Mouse (Mus musculus) thymus, adult 18-20 months (tissue): ENCODE data around the gene Ccdc141.

Experiments used
- DNase-seq, 2 experiments: peaks; one replicate each; pipeline ENCODE4 v3.0.0; 2022; ENCODE audit warnings: mixed read lengths in 2 of 2

The Ccdc141 gene

GRCm38 (mm10) chr2:77170633-77171105 is at the start of gene Ccdc141:
Ccdc141 (minus strand) TSS chr2:77170636.
- DNase-seq, result no peak

GRCm38 (mm10) chr2:77212885-77213284 is 42.4 kb upstream of the Ccdc141 start:
- no peak for DNase-seq

GRCm38 (mm10) chr2:77206951-77207350 is 36.5 kb upstream of the Ccdc141 start:
- DNase-seq, result no peak

- DNase-seq, result no peak
Observed at GRCm38 (mm10) chr2:77203916-77204315, 33.5 kb upstream of the Ccdc141 start.

- no peak for DNase-seq
Observed at GRCm38 (mm10) chr2:77201900-77202299, 31.5 kb upstream of the Ccdc141 start.

- no peak for DNase-seq
Observed at GRCm38 (mm10) chr2:77200958-77201614, 30.6 kb upstream of the Ccdc141 start.

- DNase-seq, result no peak
Observed at GRCm38 (mm10) chr2:77200379-77200778, 29.9 kb upstream of the Ccdc141 start.

- no peak for DNase-seq
Observed at GRCm38 (mm10) chr2:77198246-77198645, 27.8 kb upstream of the Ccdc141 start.

GRCm38 (mm10) chr2:77196819-77197218 is 26.4 kb upstream of the Ccdc141 start:
- DNase-seq, result no peak

GRCm38 (mm10) chr2:77195056-77195455 is 24.6 kb upstream of the Ccdc141 start:
- no peak for DNase-seq

- DNase-seq, result no peak
Observed at GRCm38 (mm10) chr2:77191811-77192210, 21.4 kb upstream of the Ccdc141 start.

- no peak for DNase-seq
Observed at GRCm38 (mm10) chr2:77190891-77191290, 20.5 kb upstream of the Ccdc141 start.

- no peak for DNase-seq
Observed at GRCm38 (mm10) chr2:77190301-77190700, 19.9 kb upstream of the Ccdc141 start.

GRCm38 (mm10) chr2:77189671-77190070 is 19.2 kb upstream of the Ccdc141 start:
- no peak for DNase-seq

- DNase-seq, result peak; percentile 34 to 42
Observed at GRCm38 (mm10) chr2:77187501-77187900, 17.1 kb upstream of the Ccdc141 start.

- DNase-seq, result no peak
Observed at GRCm38 (mm10) chr2:77186912-77187311, 16.5 kb upstream of the Ccdc141 start.

- no peak for DNase-seq
Observed at GRCm38 (mm10) chr2:77184049-77184571, 13.7 kb upstream of the Ccdc141 start.

- DNase-seq, result no peak
Observed at GRCm38 (mm10) chr2:77183646-77184045, 13.2 kb upstream of the Ccdc141 start.

- no peak for DNase-seq
Observed at GRCm38 (mm10) chr2:77182996-77183380, 12.6 kb upstream of the Ccdc141 start.

GRCm38 (mm10) chr2:77182271-77182995 is 12.0 kb upstream of the Ccdc141 start:
- DNase-seq, result no peak

GRCm38 (mm10) chr2:77177472-77177871 is 7.0 kb upstream of the Ccdc141 start:
- no peak for DNase-seq

GRCm38 (mm10) chr2:77176413-77176812 is 6.0 kb upstream of the Ccdc141 start:
- peak in 1 of 2 experiments; percentile 30 for DNase-seq

- DNase-seq, result no peak
Observed at GRCm38 (mm10) chr2:77175411-77175810, 5.0 kb upstream of the Ccdc141 start.

GRCm38 (mm10) chr2:77174313-77174712 is 3.9 kb upstream of the Ccdc141 start:
- no peak for DNase-seq
